Mouse (Mus musculus): ENCODE results near the gene Ppcdc.

- TF ChIP-seq POLR2A (IDR thresholded peaks at IDR 0.05; ENCODE audit: borderline replicate concordance, insufficient read depth, low read length) (no peak), CTCF (IDR thresholded peaks at IDR 0.05; ENCODE audit: borderline replicate concordance, insufficient read depth, low read depth, low read length) (no peak)
Observed at GRCm38 (mm10) chr9:57452624-57453462, 12.9 kb upstream of the Ppcdc start.
